Mouse (Mus musculus) liver, embryonic 12.5 days (tissue): ENCODE measurements at regions not wholly inside any gene's neighbourhood (a gene's known extent, or its start where the extent isn't known, plus 50 kb on each side); places are given as distances from the start of the nearest gene placed in this dataset.

Experiments used
- ATAC-seq: fragments of 200-750 bp; cut with Nextera tagmentation; 2 replicates; pipeline ENCODE4 v1.8.0; 2017; ENCODE audit warnings: moderate number of reproducible peaks, mild to moderate bottlenecking, moderate library complexity
- H3K27ac ChIP-seq: fragments of 300-500 bp; sonication (generic); 2 replicates; pipeline ENCODE4 v1.5.1; 2016; ENCODE audit warnings: mild to moderate bottlenecking
- H3K27me3 ChIP-seq: fragments of 300-500 bp; sonication (generic); replicated peaks from 2 replicates; pipeline ENCODE4 v1.6.1; 2016; ENCODE audit warnings: mild to moderate bottlenecking, moderate library complexity
- H3K36me3 ChIP-seq: fragments of 300-500 bp; sonication (generic); 2 replicates; pipeline ENCODE4 v1.6.1; 2016; ENCODE audit warnings: mild to moderate bottlenecking, moderate library complexity
- H3K4me1 ChIP-seq: fragments of 300-500 bp; sonication (generic); 2 replicates; pipeline ENCODE4 v1.6.1; 2016
- H3K4me2 ChIP-seq: fragments of 300-500 bp; sonication (generic); 2 replicates; pipeline ENCODE4 v1.6.1; 2016; ENCODE audit warnings: mild to moderate bottlenecking, moderate library complexity
- H3K4me3 ChIP-seq: fragments of 300-500 bp; sonication (generic); 2 replicates; pipeline ENCODE4 v1.5.1; 2016; ENCODE audit warnings: mild to moderate bottlenecking, moderate library complexity
- H3K9ac ChIP-seq: fragments of 300-500 bp; sonication (generic); 2 replicates; pipeline ENCODE4 v1.6.1; 2016; ENCODE audit warnings: mild to moderate bottlenecking, moderate library complexity
- H3K9me3 ChIP-seq: fragments of 300-500 bp; sonication (generic); replicated peaks from 2 replicates; pipeline ENCODE4 v1.6.1; 2016; ENCODE audit warnings: mild to moderate bottlenecking, moderate library complexity
- WGBS: fragments of 180-500 bp; shearing (Covaris S2); methylation state at CpG from one replicate; pipeline ENCODE4 v1.1.7; 2016; ENCODE audit not compliant: insufficient replicate concordance; 5-methylcytosine and 5-hydroxymethylcytosine counted together

- H3K27ac ChIP-seq: peak overlapping the region; percentile 54; the same call in 1 of the 2 replicates
- no peaks in the 10 kb centered on the region for H3K9me3 ChIP-seq
- ATAC-seq: no peak
- H3K4me1 ChIP-seq: no peaks in the 10 kb centered on the region
- 12% methylated on average over 4 of the region's 4 CpGs for WGBS
- H3K4me2 ChIP-seq: 0 out of 2 replicates have a peak overlapping the region, but pooled peaks have one; percentile 18
- H3K9ac ChIP-seq: no peak overlapping the region
- no peaks in the 10 kb centered on the region for H3K36me3 ChIP-seq
- no peak overlapping the region for H3K4me3 ChIP-seq
- H3K27me3 ChIP-seq: no peaks in the 10 kb centered on the region
Measured at GRCm38 (mm10) chrX:76201366-76201765, 62.7 kb upstream of the Cldn34b3 start.
